Mouse (Mus musculus) layer of hippocampus, adult 2 months (tissue): Measurements from ENCODE around the gene Faap20. TPM values are rescaled to one million over a fixed set of nuclear protein-coding genes. Genes with fewer than 3 reads are reported as not detected.
A peak's percentile ranks its signal among the peaks of the same experiment; 100 is the strongest.

Experiments
- DNase-seq, 2 experiments: peaks; one replicate each; pipeline ENCODE4 v3.0.0; 2022; ENCODE audit warnings: low spot score in 2 of 2
- H3K27ac ChIP-seq: fragments of 200-600 bp; 2 replicates; pipeline ENCODE4 v1.8.1; 2022
- H3K4me3 ChIP-seq: fragments of 200-600 bp; 2 replicates; pipeline ENCODE4 v1.8.1; 2022; ENCODE audit warnings: mild to moderate bottlenecking
- CTCF ChIP-seq: fragments of 200-600 bp; conservative IDR thresholded peaks from 2 replicates; pipeline ENCODE4 v1.8.1; 2022; ENCODE audit warnings: antibody characterized with exemption, mild to moderate bottlenecking, moderate library complexity
- total RNA-seq, 2 experiments: library from RNA; stranded (reverse); gene quantifications; 2 replicates each; pipeline ENCODE4 v1.2.3; 2021

Gene Faap20
- total RNA-seq, 2 experiments from 2014 or later = 29.2 to 34.3 TPM

GRCm38 (mm10) chr4:155267639-155268175, 18.1 kb downstream of the Faap20 start:
- no peak overlapping the region for H3K27ac ChIP-seq
- H3K4me3 ChIP-seq = no peak overlapping the region
- TF ChIP-seq CTCF = no peak
- no peak for DNase-seq

- peak; percentile 85 for TF ChIP-seq CTCF
- Histone ChIP-seq H3K4me3 (no peak overlapping the region), H3K27ac (no peak overlapping the region)
- DNase-seq = peak; percentile 61 to 77
Observed at GRCm38 (mm10) chr4:155268382-155268781, 18.8 kb downstream of the Faap20 start.

GRCm38 (mm10) chr4:155274451-155274850, 24.8 kb downstream of the Faap20 start:
- no peak for DNase-seq
- no peak overlapping the region for H3K4me3 ChIP-seq
- no peak for TF ChIP-seq CTCF
- peak overlapping the region; percentile 24 for H3K27ac ChIP-seq

GRCm38 (mm10) chr4:155274851-155275250, 25.2 kb downstream of the Faap20 start:
- no peak for TF ChIP-seq CTCF
- DNase-seq = no peak
- H3K27ac ChIP-seq = peak overlapping the region; percentile 24
- H3K4me3 ChIP-seq = no peak overlapping the region

- Histone ChIP-seq H3K4me3 (no peak overlapping the region), H3K27ac (peak overlapping the region; percentile 2; the same call in 1 of the 2 replicates)
- no peak for DNase-seq
- no peak for TF ChIP-seq CTCF
Observed at GRCm38 (mm10) chr4:155277963-155278362, 28.4 kb downstream of the Faap20 start.

- no peak for DNase-seq
- H3K27ac ChIP-seq = no peak overlapping the region
- peak; percentile 57 for TF ChIP-seq CTCF
- H3K4me3 ChIP-seq = no peak overlapping the region
Observed at GRCm38 (mm10) chr4:155279054-155279453, 29.5 kb downstream of the Faap20 start.

- DNase-seq = peak in 1 of 2 experiments; percentile 47
- Histone ChIP-seq H3K4me3 (no peak overlapping the region), H3K27ac (peak overlapping the region; percentile 87)
- TF ChIP-seq CTCF = no peak
Observed at GRCm38 (mm10) chr4:155279926-155280767, 30.5 kb downstream of the Faap20 start.

GRCm38 (mm10) chr4:155280768-155281121, 31.1 kb downstream of the Faap20 start:
- Histone ChIP-seq H3K27ac (peak overlapping the region; percentile 87), H3K4me3 (no peak overlapping the region)
- no peak for TF ChIP-seq CTCF
- DNase-seq = no peak

GRCm38 (mm10) chr4:155281227-155281626, 31.6 kb downstream of the Faap20 start:
- DNase-seq = no peak
- peak overlapping the region; percentile 87 for H3K27ac ChIP-seq
- no peak; the same call in 1 of the 2 replicates for TF ChIP-seq CTCF
- H3K4me3 ChIP-seq = no peak overlapping the region

- H3K27ac ChIP-seq = peak overlapping the region; percentile 87
- no peak for TF ChIP-seq CTCF
- DNase-seq = peak; percentile 51 to 53
- no peak overlapping the region for H3K4me3 ChIP-seq
Observed at GRCm38 (mm10) chr4:155281652-155282051, 32.0 kb downstream of the Faap20 start.

GRCm38 (mm10) chr4:155282231-155282630, 32.6 kb downstream of the Faap20 start:
- peak overlapping the region; percentile 87 for H3K27ac ChIP-seq
- no peak overlapping the region for H3K4me3 ChIP-seq
- no peak for TF ChIP-seq CTCF
- DNase-seq = no peak

GRCm38 (mm10) chr4:155283001-155283503, 33.5 kb downstream of the Faap20 start:
- peak overlapping the region; percentile 87 for H3K27ac ChIP-seq
- DNase-seq = no peak
- no peak overlapping the region for H3K4me3 ChIP-seq
- no peak for TF ChIP-seq CTCF

- TF ChIP-seq CTCF = no peak
- no peak for DNase-seq
- H3K4me3 ChIP-seq = no peak overlapping the region
- peak overlapping the region; percentile 87 for H3K27ac ChIP-seq
Observed at GRCm38 (mm10) chr4:155283585-155283984, 34.0 kb downstream of the Faap20 start.
